Mouse (Mus musculus): ENCODE measurements around the gene Chp2. TPM values are rescaled to one million over a fixed set of nuclear protein-coding genes. Genes with fewer than 3 reads are reported as not detected.

Chp2 gene
- total RNA-seq (2021), result 1 to 10 TPM; 4.3 to 5.3 TPM
- long read RNA-seq, experiment 1, partial matches to known transcripts, result 0 of 2 reads
- long read RNA-seq, experiment 1, other reads (novel, unspliced or antisense), result 1 of 2 reads
- long read RNA-seq, experiment 2, partial matches to known transcripts, result 0 of 4 reads
- long read RNA-seq, experiment 2, other reads (novel, unspliced or antisense), result 0 of 4 reads

GRCm38 (mm10) chr7:122219315-122219801, at the start of gene Chp2:
Chp2 (plus strand) TSS chr7:122219496.
- peak; percentile 24 for DNase-seq (ENCODE audit: low spot score)

GRCm38 (mm10) chr7:122170705-122171104, 48.6 kb upstream of the Chp2 start:
- DNase-seq (ENCODE audit: low spot score), result no peak

- no peak for DNase-seq (ENCODE audit: low spot score)
Measured at GRCm38 (mm10) chr7:122171613-122172012, 47.7 kb upstream of the Chp2 start.

GRCm38 (mm10) chr7:122180720-122181119, 38.6 kb upstream of the Chp2 start:
- no peak for DNase-seq (ENCODE audit: low spot score)

GRCm38 (mm10) chr7:122184569-122184968, 34.7 kb upstream of the Chp2 start:
- no peak for DNase-seq (ENCODE audit: low spot score)

GRCm38 (mm10) chr7:122186043-122186442, 33.3 kb upstream of the Chp2 start, which contains the start of gene Ern2:
Ern2 (minus strand) TSS chr7:122186207.
- DNase-seq (ENCODE audit: low spot score), result no peak

GRCm38 (mm10) chr7:122189484-122189883, 29.8 kb upstream of the Chp2 start:
- peak; percentile 26 for DNase-seq (ENCODE audit: low spot score)

GRCm38 (mm10) chr7:122191097-122191496, 28.2 kb upstream of the Chp2 start:
- no peak for DNase-seq (ENCODE audit: low spot score)

- DNase-seq (ENCODE audit: low spot score), result no peak
Measured at GRCm38 (mm10) chr7:122193919-122194318, 25.4 kb upstream of the Chp2 start.

GRCm38 (mm10) chr7:122196771-122197170, 22.5 kb upstream of the Chp2 start:
- DNase-seq (ENCODE audit: low spot score), result no peak

GRCm38 (mm10) chr7:122197306-122197705, 22.0 kb upstream of the Chp2 start:
- DNase-seq (ENCODE audit: low spot score), result peak; percentile 49

GRCm38 (mm10) chr7:122199296-122199695, 20.0 kb upstream of the Chp2 start:
- DNase-seq (ENCODE audit: low spot score), result peak; percentile 30

- no peak for DNase-seq (ENCODE audit: low spot score)
Measured at GRCm38 (mm10) chr7:122203936-122204335, 15.4 kb upstream of the Chp2 start.

GRCm38 (mm10) chr7:122206121-122206520, 13.2 kb upstream of the Chp2 start:
- no peak for DNase-seq (ENCODE audit: low spot score)

GRCm38 (mm10) chr7:122208276-122209021, 10.8 kb upstream of the Chp2 start:
- no peak for DNase-seq (ENCODE audit: low spot score)

GRCm38 (mm10) chr7:122226020-122226742, 6.9 kb downstream of the Chp2 start:
- no peak for DNase-seq (ENCODE audit: low spot score)

- DNase-seq (ENCODE audit: low spot score), result no peak
Measured at GRCm38 (mm10) chr7:122226744-122227143, 7.4 kb downstream of the Chp2 start.

GRCm38 (mm10) chr7:122229306-122229705, 10.0 kb downstream of the Chp2 start:
- DNase-seq (ENCODE audit: low spot score), result no peak

GRCm38 (mm10) chr7:122229916-122230315, 10.6 kb downstream of the Chp2 start:
- no peak for DNase-seq (ENCODE audit: low spot score)

GRCm38 (mm10) chr7:122230866-122231265, 11.6 kb downstream of the Chp2 start:
- DNase-seq (ENCODE audit: low spot score), result no peak

GRCm38 (mm10) chr7:122238939-122239338, 19.6 kb downstream of the Chp2 start:
- no peak for DNase-seq (ENCODE audit: low spot score)

GRCm38 (mm10) chr7:122240413-122241119, 21.3 kb downstream of the Chp2 start:
- DNase-seq (ENCODE audit: low spot score), result no peak

Data from gastrocnemius, adult 18-20 months (tissue).